Mouse (Mus musculus) hindbrain, postnatal 0 days (tissue): Measurements from ENCODE around the gene Macrod2. TPM values are rescaled to one million over a fixed set of nuclear protein-coding genes. Genes with fewer than 3 reads are reported as not detected.

Experiments
- ATAC-seq: fragments of 200-750 bp; cut with Nextera tagmentation; 2 replicates; pipeline ENCODE4 v1.8.0; 2017; ENCODE audit warnings: mild to moderate bottlenecking, moderate TSS enrichment, moderate library complexity
- DNase-seq: peaks from one replicate; pipeline ENCODE4 v3.0.0-alpha.2; 2015; ENCODE audit warnings: low spot score
- H3K27ac ChIP-seq: fragments of 300-500 bp; sonication (generic); 2 replicates; pipeline ENCODE4 v1.5.1; 2014; ENCODE audit warnings: mild to moderate bottlenecking
- H3K27me3 ChIP-seq: fragments of 300-500 bp; sonication (generic); 2 replicates; pipeline ENCODE4 v1.6.1; 2014; ENCODE audit warnings: low read length, mixed read lengths; ENCODE audit not compliant: insufficient read depth
- H3K36me3 ChIP-seq: fragments of 300-500 bp; sonication (generic); 2 replicates; pipeline ENCODE4 v1.6.1; 2014; ENCODE audit warnings: low read length, mixed read lengths; ENCODE audit not compliant: insufficient read depth
- H3K4me1 ChIP-seq: fragments of 300-500 bp; sonication (generic); 2 replicates; pipeline ENCODE4 v1.6.1; 2014; ENCODE audit warnings: antibody characterized with exemption, low read length, mixed read lengths; ENCODE audit not compliant: insufficient read depth
- H3K4me2 ChIP-seq: fragments of 300-500 bp; sonication (generic); 2 replicates; pipeline ENCODE4 v1.6.1; 2014; ENCODE audit warnings: low read depth, mild to moderate bottlenecking, low read length, moderate library complexity, mixed read lengths
- H3K4me3 ChIP-seq: fragments of 300-500 bp; sonication (generic); 2 replicates; pipeline ENCODE4 v1.5.1; 2014; ENCODE audit warnings: low read length
- H3K9ac ChIP-seq: fragments of 300-500 bp; sonication (generic); replicated peaks from 2 replicates; pipeline ENCODE4 v1.6.1; 2014; ENCODE audit warnings: mild to moderate bottlenecking, low read length, moderate library complexity, mixed read lengths
- H3K9me3 ChIP-seq: fragments of 300-500 bp; sonication (generic); 2 replicates; pipeline ENCODE4 v1.6.1; 2016; ENCODE audit warnings: low read length, mixed read lengths
- CTCF ChIP-seq: IDR thresholded peaks from 2 replicates; pipeline ENCODE4 v1.5.1; 2016; ENCODE audit warnings: antibody characterized with exemption, control low read depth, low read depth
- WGBS: fragments of 180-500 bp; shearing (Covaris S2); extraction: QIAGEN DNeasy Blood & Tissue Kit; methylation state at CpG from one replicate; pipeline ENCODE4 v1.1.7; 2014; 5-methylcytosine and 5-hydroxymethylcytosine counted together
- polyA plus RNA-seq: library from polyadenylated mRNA; unstranded; fragments of >200 nt; fragmentation: Nextera tagmentation; extraction: Ambion mirVana; gene quantifications from 2 replicates; pipeline ENCODE4 v1.2.1, GENCODE M21; 2015
- total RNA-seq: library from RNA; depleted of rRNA; stranded (reverse); fragments of >200 nt; gene quantifications from 2 replicates; pipeline ENCODE4 v1.2.3, GENCODE M21; 2014

Macrod2 gene
- total and polyA plus RNA-seq, 2 experiments from 2014 or later: 18.3 to 60.0 TPM

DNA sequence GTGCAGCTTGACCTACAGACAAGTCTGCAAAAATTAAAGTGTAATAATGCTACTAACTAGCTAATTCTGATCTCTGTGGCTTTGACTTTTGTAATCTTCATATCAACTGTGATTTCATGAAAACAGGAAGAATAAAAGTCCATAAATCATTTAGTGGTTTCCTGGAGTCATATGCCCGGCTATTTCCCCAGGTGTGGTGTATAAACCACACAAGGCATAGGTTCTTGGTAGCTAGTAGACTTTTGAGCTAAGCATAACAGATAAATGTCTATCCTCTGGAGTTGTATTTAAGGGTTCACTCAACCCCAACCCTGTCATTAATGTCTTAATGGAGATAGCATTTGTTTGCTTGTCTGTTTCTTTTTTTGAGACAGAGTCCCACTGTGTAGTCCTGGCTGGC lies 296.3 kb downstream of the Macrod2 start:
- WGBS: 88% methylated on average over 1 of the region's 1 CpGs

DNA sequence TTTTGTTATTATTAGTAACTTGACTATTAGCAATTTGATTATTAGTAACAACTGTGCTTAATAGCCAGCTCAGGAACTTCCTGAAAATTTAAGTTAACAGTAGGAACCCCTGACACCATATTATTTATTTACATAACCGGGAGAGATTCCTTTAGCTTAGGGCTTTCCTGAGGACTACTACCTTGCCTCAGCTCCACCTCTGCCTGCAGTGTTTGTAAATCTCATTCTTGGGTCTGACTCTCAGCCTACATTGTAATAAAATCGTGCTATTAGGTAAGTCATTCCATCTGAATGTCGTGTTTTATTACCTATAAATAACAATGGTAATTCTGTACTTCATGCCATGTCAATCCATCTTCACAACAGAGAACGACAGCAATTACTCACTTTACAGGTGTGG lies 297.4 kb downstream of the Macrod2 start:
- ATAC-seq (no peak), DNase-seq (no peak)
- Histone ChIP-seq H3K9me3 (no peaks in the 10 kb centered on the region), H3K27ac (no peak overlapping the region), H3K9ac (no peak overlapping the region), H3K4me1 (no peaks in the 10 kb centered on the region), H3K36me3 (no peaks in the 10 kb centered on the region), H3K4me3 (no peak overlapping the region), H3K27me3 (no peaks in the 10 kb centered on the region), H3K4me2 (no peak overlapping the region)
- WGBS: 80% methylated on average over 4 of the region's 4 CpGs
- TF ChIP-seq CTCF: no peak

More for the DNA sequence above, 296.3 kb downstream of the Macrod2 start:
- Histone ChIP-seq H3K36me3 (no peaks in the 10 kb centered on the region), H3K9me3 (no peaks in the 10 kb centered on the region), H3K27ac (no peak overlapping the region), H3K4me3 (no peak overlapping the region), H3K27me3 (no peaks in the 10 kb centered on the region), H3K4me1 (no peaks in the 10 kb centered on the region), H3K4me2 (no peak overlapping the region), H3K9ac (no peak overlapping the region)
- TF ChIP-seq CTCF: no peak
- ATAC-seq (no peak), DNase-seq (no peak)

DNA sequence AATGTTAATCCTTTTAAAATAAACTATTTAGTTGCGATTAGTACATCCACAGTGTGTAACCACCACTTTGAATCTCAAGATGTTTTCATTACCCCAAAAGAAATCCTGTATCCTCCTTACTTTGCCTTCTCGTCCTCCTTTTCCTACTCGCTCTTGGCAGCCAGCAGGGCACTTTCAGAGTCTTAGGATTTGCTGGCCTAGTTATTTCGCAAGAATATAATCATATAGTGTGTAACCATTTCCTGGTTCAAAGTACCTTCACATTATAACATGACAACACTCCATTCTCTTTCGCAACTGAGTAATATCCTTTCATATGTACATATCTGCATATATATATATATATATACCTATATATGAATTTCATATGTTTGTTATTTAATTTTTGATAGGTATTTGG lies 298.7 kb downstream of the Macrod2 start:
- Histone ChIP-seq H3K9ac (no peak overlapping the region), H3K27me3 (no peaks in the 10 kb centered on the region), H3K4me3 (no peak overlapping the region), H3K36me3 (no peaks in the 10 kb centered on the region), H3K27ac (no peak overlapping the region), H3K4me1 (no peaks in the 10 kb centered on the region), H3K4me2 (no peak overlapping the region), H3K9me3 (no peaks in the 10 kb centered on the region)
- TF ChIP-seq CTCF: no peak
- DNase-seq (no peak), ATAC-seq (no peak)
- 91% methylated on average over 5 of the region's 5 CpGs for WGBS

DNA sequence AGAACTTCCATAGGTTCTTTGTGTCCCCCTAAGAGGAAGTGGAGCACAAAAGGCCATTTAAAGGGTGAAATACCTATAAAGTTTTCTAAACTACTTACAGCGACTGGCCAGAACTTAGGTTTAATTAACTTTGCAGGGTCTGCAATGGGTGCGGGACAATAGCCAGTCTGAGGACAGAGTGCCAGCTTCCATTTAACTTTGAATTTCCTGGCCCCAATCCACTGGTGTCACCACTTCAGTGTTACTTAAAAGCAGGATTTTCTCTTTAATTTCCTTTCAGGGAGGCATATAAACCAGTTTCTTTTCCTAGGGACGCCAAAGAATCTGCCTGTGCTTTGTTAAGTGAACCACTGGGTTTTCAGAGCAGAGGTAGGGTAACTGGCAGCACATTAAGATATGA lies 303.5 kb downstream of the Macrod2 start:
- Histone ChIP-seq H3K9me3 (no peaks in the 10 kb centered on the region), H3K4me2 (peak overlapping the region; percentile 10; the same call in 1 of the 2 replicates), H3K4me1 (no peaks in the 10 kb centered on the region), H3K27me3 (no peaks in the 10 kb centered on the region), H3K36me3 (no peaks in the 10 kb centered on the region), H3K27ac (no peak overlapping the region), H3K9ac (no peak overlapping the region), H3K4me3 (no peak overlapping the region)
- no peak for TF ChIP-seq CTCF
- 33% methylated on average over 3 of the region's 3 CpGs for WGBS
- DNase-seq: peak; percentile 18
- ATAC-seq: no peak

DNA sequence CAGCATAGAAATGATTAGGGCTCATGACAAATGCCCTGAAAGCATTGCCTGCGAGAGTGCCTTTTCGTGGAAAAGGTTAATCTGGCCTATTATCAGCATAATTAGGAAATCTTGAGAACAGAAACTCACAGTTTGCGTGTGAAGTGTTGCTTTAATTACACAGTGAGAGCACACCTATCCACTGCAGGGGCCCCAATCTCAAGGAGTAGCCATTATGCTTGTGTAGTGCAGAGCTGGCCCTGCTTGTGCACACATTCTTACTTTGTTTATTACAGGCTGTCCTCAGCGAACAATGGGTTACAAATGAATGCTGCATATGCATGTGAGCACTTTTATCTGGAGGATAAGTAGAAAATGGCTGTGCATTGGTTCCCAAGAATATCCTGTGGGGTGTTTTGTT lies 308.3 kb downstream of the Macrod2 start:
- TF ChIP-seq CTCF: no peak
- no peaks in the 10 kb centered on the region for H3K27me3 ChIP-seq
- no peaks in the 10 kb centered on the region for H3K36me3 ChIP-seq
- H3K9me3 ChIP-seq: no peaks in the 10 kb centered on the region
- H3K4me1 ChIP-seq: no peaks in the 10 kb centered on the region
- H3K4me2 ChIP-seq: no peak overlapping the region
- ATAC-seq (no peak), DNase-seq (no peak)
- H3K27ac ChIP-seq: no peak overlapping the region
- H3K4me3 ChIP-seq: no peak overlapping the region
- WGBS: 57% methylated on average over 4 of the region's 4 CpGs
- no peak overlapping the region for H3K9ac ChIP-seq

DNA sequence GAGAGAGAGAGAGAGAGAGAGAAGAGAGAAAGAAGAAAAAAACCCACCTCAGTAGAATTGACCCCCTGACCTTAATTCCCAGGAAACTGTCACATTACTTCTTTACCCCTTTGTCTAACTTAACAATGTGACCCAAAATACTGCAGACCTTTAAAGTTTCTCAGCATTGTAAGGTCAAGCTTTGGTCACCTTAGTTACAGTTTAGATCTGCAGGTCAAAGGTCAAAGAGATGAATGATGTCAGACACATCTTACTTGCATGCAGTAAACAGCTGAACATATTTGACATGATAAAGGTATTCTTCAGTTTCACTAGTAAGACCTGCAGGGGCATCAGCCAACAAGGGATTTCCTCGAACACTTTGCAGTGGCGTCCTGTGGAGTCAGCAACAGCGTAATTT lies 309.0 kb downstream of the Macrod2 start:
- Histone ChIP-seq H3K4me3 (no peak overlapping the region), H3K4me1 (no peaks in the 10 kb centered on the region), H3K27ac (no peak overlapping the region), H3K36me3 (no peaks in the 10 kb centered on the region), H3K27me3 (no peaks in the 10 kb centered on the region), H3K9ac (no peak overlapping the region), H3K9me3 (no peaks in the 10 kb centered on the region), H3K4me2 (no peak overlapping the region)
- no peak for DNase-seq
- ATAC-seq: no peak
- TF ChIP-seq CTCF: no peak
- 17% methylated on average over 3 of the region's 3 CpGs for WGBS

DNA sequence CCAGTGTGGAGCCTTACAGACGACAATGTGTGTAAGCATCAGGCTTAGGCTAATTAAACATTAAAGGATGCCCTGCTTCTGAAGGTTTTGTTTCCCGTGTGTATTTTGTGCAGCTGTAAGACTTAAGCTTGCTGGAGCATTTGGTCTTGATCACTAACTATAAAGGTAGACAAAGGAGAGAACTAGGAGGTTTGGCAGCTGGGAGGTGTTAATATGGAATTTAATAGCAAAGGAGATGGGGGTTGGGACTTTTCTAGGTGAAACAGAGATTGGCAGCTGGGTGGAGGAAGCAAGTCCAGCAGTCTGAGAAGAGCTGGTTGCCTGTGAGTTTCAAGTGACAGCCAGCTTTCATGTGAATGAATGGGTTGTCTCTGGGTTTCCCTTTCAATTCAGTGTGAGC lies 310.2 kb downstream of the Macrod2 start:
- no peak for TF ChIP-seq CTCF
- H3K27me3 ChIP-seq: no peaks in the 10 kb centered on the region
- H3K9me3 ChIP-seq: no peaks in the 10 kb centered on the region
- H3K4me3 ChIP-seq: no peak overlapping the region
- H3K4me2 ChIP-seq: no peak overlapping the region
- H3K4me1 ChIP-seq: no peaks in the 10 kb centered on the region
- 15% methylated on average over 2 of the region's 2 CpGs for WGBS
- peak; percentile 18 for DNase-seq
- H3K36me3 ChIP-seq: no peaks in the 10 kb centered on the region
- H3K9ac ChIP-seq: no peak overlapping the region
- no peak overlapping the region for H3K27ac ChIP-seq
- ATAC-seq: no peak
